Mouse (Mus musculus): ENCODE data around the gene Hist1h2ag. TPM values are rescaled to one million over a fixed set of nuclear protein-coding genes. Genes with fewer than 3 reads are reported as not detected.

The Hist1h2ag gene
- polyA plus RNA-seq (2014; fragmentation: Illumina TruSeq; extraction: RNeasy Lipid Tissue Mini Kit (QIAGEN cat#74804); ENCODE audit: low replicate concordance) = not detected

DNA sequence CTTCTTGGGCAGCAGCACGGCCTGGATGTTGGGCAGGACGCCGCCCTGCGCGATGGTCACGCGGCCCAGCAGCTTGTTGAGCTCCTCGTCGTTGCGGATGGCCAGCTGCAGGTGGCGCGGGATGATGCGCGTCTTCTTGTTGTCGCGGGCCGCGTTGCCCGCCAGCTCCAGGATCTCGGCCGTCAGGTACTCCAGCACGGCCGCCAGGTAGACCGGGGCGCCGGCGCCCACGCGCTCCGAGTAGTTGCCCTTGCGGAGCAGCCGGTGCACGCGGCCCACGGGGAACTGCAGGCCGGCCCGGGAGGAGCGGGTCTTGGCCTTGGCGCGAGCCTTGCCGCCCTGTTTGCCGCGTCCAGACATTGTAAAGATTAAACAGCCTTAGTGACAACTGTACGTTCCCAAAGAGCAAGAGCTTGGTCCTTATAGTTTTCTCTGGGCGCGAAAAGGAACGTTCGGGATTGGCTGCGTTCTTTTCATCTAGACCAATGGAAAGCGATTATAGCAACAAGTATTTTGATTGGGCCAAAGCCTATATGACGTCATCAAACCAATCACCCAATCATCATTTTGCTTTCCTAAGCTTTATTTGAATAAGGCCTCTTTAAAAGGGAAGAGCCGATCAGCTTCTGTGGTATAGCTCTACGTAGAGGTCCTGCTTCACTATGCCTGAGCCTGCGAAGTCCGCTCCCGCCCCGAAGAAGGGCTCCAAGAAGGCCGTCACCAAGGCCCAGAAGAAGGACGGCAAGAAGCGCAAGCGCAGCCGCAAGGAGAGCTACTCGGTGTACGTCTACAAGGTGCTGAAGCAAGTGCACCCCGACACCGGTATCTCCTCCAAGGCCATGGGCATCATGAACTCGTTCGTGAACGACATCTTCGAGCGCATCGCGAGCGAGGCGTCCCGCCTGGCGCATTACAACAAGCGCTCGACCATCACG lies at the start of gene Hist1h2ag, which contains the start of gene Hist1h2bj:
Gene Hist1h2ag (minus strand): TSS at position 377 of the 935 bp plus-strand sequence.
Gene Hist1h2bj (plus strand): TSS at position 647 of the 935 bp plus-strand sequence.

GRCm38 (mm10) chr13:22084140-22084539 lies 41.4 kb upstream of the Hist1h2ag start, which contains the start of gene Vmn1r188:
Vmn1r188 (plus strand) TSS chr13:22084440.

DNA sequence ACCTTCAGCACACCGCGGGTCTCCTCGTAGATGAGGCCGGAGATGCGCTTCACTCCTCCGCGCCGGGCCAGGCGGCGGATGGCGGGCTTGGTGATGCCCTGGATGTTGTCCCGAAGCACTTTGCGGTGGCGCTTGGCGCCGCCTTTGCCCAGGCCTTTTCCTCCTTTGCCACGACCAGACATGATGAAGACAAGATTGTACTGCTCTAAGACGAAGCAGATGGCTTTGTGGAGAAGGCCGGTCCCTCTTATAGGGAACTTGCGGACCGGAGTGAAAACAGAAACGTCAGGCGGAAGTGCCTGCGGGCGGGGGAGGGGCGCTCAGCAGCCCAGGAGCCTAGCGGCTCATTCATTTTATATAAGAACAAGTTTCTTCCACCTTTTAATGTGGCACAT lies 1.6 kb downstream of the Hist1h2ag start, which contains the start of gene Hist1h4i:
Gene Hist1h4i (minus strand): TSS at position 221 of the 395 bp plus-strand sequence.

DNA sequence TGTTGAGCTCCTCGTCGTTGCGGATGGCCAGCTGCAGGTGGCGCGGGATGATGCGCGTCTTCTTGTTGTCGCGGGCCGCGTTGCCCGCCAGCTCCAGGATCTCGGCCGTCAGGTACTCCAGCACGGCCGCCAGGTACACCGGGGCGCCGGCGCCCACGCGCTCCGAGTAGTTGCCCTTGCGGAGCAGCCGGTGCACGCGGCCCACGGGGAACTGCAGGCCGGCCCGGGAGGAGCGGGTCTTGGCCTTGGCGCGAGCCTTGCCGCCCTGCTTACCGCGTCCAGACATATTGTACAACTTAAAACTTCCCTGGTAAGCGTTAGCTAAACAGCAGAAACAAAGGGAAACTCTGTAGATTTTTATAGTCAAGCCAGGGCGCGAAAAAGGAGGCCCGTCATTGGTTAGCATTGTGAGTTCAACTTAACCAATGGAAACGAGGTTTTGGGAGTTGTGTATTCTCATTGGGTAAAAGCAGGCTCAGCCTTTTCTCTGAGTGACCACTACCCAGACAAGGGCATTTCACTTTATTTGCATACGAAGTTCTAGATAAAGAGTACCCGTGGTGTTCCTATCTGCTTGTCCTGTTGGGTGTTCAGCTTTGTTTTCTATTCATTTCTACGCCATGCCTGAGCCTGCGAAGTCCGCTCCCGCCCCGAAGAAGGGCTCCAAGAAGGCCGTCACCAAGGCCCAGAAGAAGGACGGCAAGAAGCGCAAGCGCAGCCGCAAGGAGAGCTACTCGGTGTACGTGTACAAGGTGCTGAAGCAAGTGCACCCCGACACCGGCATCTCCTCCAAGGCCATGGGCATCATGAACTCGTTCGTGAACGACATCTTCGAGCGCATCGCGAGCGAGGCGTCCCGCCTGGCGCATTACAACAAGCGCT lies 7.2 kb downstream of the Hist1h2ag start, which contains the start of the genes Hist1h2ah and Hist1h2bk:
Gene Hist1h2ah (minus strand): TSS at position 302 of the 882 bp plus-strand sequence.
Gene Hist1h2bk (plus strand): TSS at position 604 of the 882 bp plus-strand sequence.

DNA sequence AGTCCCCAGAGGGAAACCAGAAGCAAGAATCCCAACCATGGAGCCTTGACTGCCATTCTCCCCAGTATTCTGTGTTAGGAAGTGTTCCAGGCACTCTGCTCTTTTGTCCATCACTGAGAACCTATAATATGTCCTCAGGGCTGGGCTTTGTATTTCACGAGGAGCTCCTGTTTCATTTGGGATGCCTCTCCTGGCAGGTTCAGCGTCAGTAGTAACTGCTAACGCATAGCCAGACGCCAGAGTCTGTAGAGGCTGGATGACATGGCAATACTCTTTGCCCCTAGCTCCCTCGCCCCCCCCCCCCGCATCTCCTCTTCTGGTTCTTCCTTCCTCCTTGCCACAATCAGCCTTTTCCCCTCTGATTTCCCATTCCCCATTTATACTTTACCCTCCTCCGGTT lies 33.1 kb downstream of the Hist1h2ag start, which contains the start of gene Prss16:
Gene Prss16 (minus strand): TSS at position 101 of the 400 bp plus-strand sequence.

Other genes with a start within 250 kb of the Hist1h2ag start
- 1.1 TPM for gene Hist1h2bq, start 232.7 kb downstream of the Hist1h2ag start, polyA plus RNA-seq (2014; fragmentation: Illumina TruSeq; extraction: RNeasy Lipid Tissue Mini Kit (QIAGEN cat#74804); ENCODE audit: low replicate concordance)
- not detected for gene Hist1h2ao, start 232.5 kb downstream of the Hist1h2ag start, polyA plus RNA-seq (2014; fragmentation: Illumina TruSeq; extraction: RNeasy Lipid Tissue Mini Kit (QIAGEN cat#74804); ENCODE audit: low replicate concordance)
- gene Hist1h4m, start 231.2 kb downstream of the Hist1h2ag start, polyA plus RNA-seq (2014; fragmentation: Illumina TruSeq; extraction: RNeasy Lipid Tissue Mini Kit (QIAGEN cat#74804); ENCODE audit: low replicate concordance) = not detected
- not detected for gene Hist1h4n, start 210.7 kb downstream of the Hist1h2ag start, polyA plus RNA-seq (2014; fragmentation: Illumina TruSeq; extraction: RNeasy Lipid Tissue Mini Kit (QIAGEN cat#74804); ENCODE audit: low replicate concordance)
- not detected for gene Hist1h2ap, start 209.4 kb downstream of the Hist1h2ag start, polyA plus RNA-seq (2014; fragmentation: Illumina TruSeq; extraction: RNeasy Lipid Tissue Mini Kit (QIAGEN cat#74804); ENCODE audit: low replicate concordance)
- 0.85 TPM for gene Hist1h2br, start 209.2 kb downstream of the Hist1h2ag start, polyA plus RNA-seq (2014; fragmentation: Illumina TruSeq; extraction: RNeasy Lipid Tissue Mini Kit (QIAGEN cat#74804); ENCODE audit: low replicate concordance)
- gene Zfp184, start 97.8 kb downstream of the Hist1h2ag start, polyA plus RNA-seq (2014; fragmentation: Illumina TruSeq; extraction: RNeasy Lipid Tissue Mini Kit (QIAGEN cat#74804); ENCODE audit: low replicate concordance) = 0.93 TPM
- not detected for gene Pom121l2, start 61.8 kb downstream of the Hist1h2ag start, polyA plus RNA-seq (2014; fragmentation: Illumina TruSeq; extraction: RNeasy Lipid Tissue Mini Kit (QIAGEN cat#74804); ENCODE audit: low replicate concordance)
- gene Prss16, start 33.2 kb downstream of the Hist1h2ag start, polyA plus RNA-seq (2014; fragmentation: Illumina TruSeq; extraction: RNeasy Lipid Tissue Mini Kit (QIAGEN cat#74804); ENCODE audit: low replicate concordance) = 0.74 TPM
- not detected for gene Hist1h2ah, start 7.4 kb downstream of the Hist1h2ag start, polyA plus RNA-seq (2014; fragmentation: Illumina TruSeq; extraction: RNeasy Lipid Tissue Mini Kit (QIAGEN cat#74804); ENCODE audit: low replicate concordance)
- gene Hist1h2bk, start 7.1 kb downstream of the Hist1h2ag start, polyA plus RNA-seq (2014; fragmentation: Illumina TruSeq; extraction: RNeasy Lipid Tissue Mini Kit (QIAGEN cat#74804); ENCODE audit: low replicate concordance) = not detected
- 2.1 TPM for gene Hist1h4i, start 1.6 kb downstream of the Hist1h2ag start, polyA plus RNA-seq (2014; fragmentation: Illumina TruSeq; extraction: RNeasy Lipid Tissue Mini Kit (QIAGEN cat#74804); ENCODE audit: low replicate concordance)
- gene Hist1h2bj, start 270 bp upstream of the Hist1h2ag start, polyA plus RNA-seq (2014; fragmentation: Illumina TruSeq; extraction: RNeasy Lipid Tissue Mini Kit (QIAGEN cat#74804); ENCODE audit: low replicate concordance) = not detected
- gene Vmn1r188, start 41.5 kb upstream of the Hist1h2ag start, polyA plus RNA-seq (2014; fragmentation: Illumina TruSeq; extraction: RNeasy Lipid Tissue Mini Kit (QIAGEN cat#74804); ENCODE audit: low replicate concordance) = not detected
- gene Vmn1r189, start 62.9 kb upstream of the Hist1h2ag start, polyA plus RNA-seq (2014; fragmentation: Illumina TruSeq; extraction: RNeasy Lipid Tissue Mini Kit (QIAGEN cat#74804); ENCODE audit: low replicate concordance) = not detected
- not detected for gene Vmn1r191, start 141.0 kb upstream of the Hist1h2ag start, polyA plus RNA-seq (2014; fragmentation: Illumina TruSeq; extraction: RNeasy Lipid Tissue Mini Kit (QIAGEN cat#74804); ENCODE audit: low replicate concordance)
- not detected for gene Vmn1r192, start 148.2 kb upstream of the Hist1h2ag start, polyA plus RNA-seq (2014; fragmentation: Illumina TruSeq; extraction: RNeasy Lipid Tissue Mini Kit (QIAGEN cat#74804); ENCODE audit: low replicate concordance)
- not detected for gene Vmn1r193, start 180.2 kb upstream of the Hist1h2ag start, polyA plus RNA-seq (2014; fragmentation: Illumina TruSeq; extraction: RNeasy Lipid Tissue Mini Kit (QIAGEN cat#74804); ENCODE audit: low replicate concordance)
- gene Vmn1r194, start 201.3 kb upstream of the Hist1h2ag start, polyA plus RNA-seq (2014; fragmentation: Illumina TruSeq; extraction: RNeasy Lipid Tissue Mini Kit (QIAGEN cat#74804); ENCODE audit: low replicate concordance) = not detected
- not detected for gene Vmn1r195, start 227.6 kb upstream of the Hist1h2ag start, polyA plus RNA-seq (2014; fragmentation: Illumina TruSeq; extraction: RNeasy Lipid Tissue Mini Kit (QIAGEN cat#74804); ENCODE audit: low replicate concordance)
- not detected for gene Vmn1r196, start 247.0 kb upstream of the Hist1h2ag start, polyA plus RNA-seq (2014; fragmentation: Illumina TruSeq; extraction: RNeasy Lipid Tissue Mini Kit (QIAGEN cat#74804); ENCODE audit: low replicate concordance)

Data from small intestine, adult 10 weeks (tissue).